Comparison of ENCODE assay signal across 20 mouse cellular contexts in the genomic region with DNA sequence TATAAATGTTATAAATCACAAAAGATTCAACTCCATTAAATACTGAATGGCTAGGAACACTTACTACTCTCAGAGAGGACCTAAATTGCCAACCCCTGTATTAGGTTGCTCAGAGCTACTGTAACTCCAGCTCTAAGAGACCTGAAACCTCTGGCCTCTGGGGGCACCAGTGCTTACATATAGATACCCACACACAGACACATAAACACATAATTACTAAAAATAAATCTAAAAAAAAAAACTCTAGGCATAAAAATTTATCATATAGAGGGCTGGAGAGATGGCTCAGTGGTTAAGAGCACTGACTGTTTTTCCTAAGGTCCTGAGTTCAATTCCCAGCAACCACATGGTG. TPM values are rescaled to one million over a fixed set of nuclear protein-coding genes. Genes with fewer than 3 reads are reported as not detected.
DNase-seq lines count a peak whose midpoint lies in the region; ATAC-seq and TF ChIP-seq lines count a peak whose summit lies in the region.
"Had no signal": no experiment of that assay in that cellular context is flagged by ENCODE, and none has a peak within 500 bp of the region (broad histone marks: within the 10 kb centered on the region; RNA-seq: fewer than 3 reads in every experiment).

No protein-coding gene starts in this region.

- no peaks in the 10 kb centered on the region for H3K36me3 ChIP-seq in hindbrain, postnatal 0 days (ENCODE audit: insufficient read depth, low read length)
- no peaks in the 10 kb centered on the region for H3K36me3 ChIP-seq in hindbrain, embryonic 16.5 days (ENCODE audit: control insufficient read depth, insufficient read depth, low read length)
- peaks cover 3% of the 10 kb centered on the region; the same call in 1 of the 2 replicates for H3K36me3 ChIP-seq in liver, embryonic 14.5 days (replicated peaks; ENCODE audit: control insufficient read depth, insufficient read depth, low read depth)
- peaks cover 21% of the 10 kb centered on the region; the same call in 1 of the 2 replicates for H3K36me3 ChIP-seq in liver, embryonic 12.5 days
- H3K36me3 ChIP-seq: embryonic facial prominence, embryonic 12.5 days; forebrain, embryonic 15.5 days; heart, embryonic 15.5 days had no signal

- H3K9me3 ChIP-seq in hindbrain, postnatal 0 days (ENCODE audit: low read length) = no peaks in the 10 kb centered on the region
- no peaks in the 10 kb centered on the region for H3K9me3 ChIP-seq in hindbrain, embryonic 16.5 days (ENCODE audit: control insufficient read depth, low read length)
- no peaks in the 10 kb centered on the region for H3K9me3 ChIP-seq in liver, embryonic 14.5 days (ENCODE audit: control insufficient read depth, low read length)
- H3K9me3 ChIP-seq in liver, embryonic 12.5 days (replicated peaks) = no peaks in the 10 kb centered on the region
- H3K9me3 ChIP-seq: embryonic facial prominence, embryonic 12.5 days; forebrain, embryonic 15.5 days; heart, embryonic 15.5 days; hindbrain, embryonic 13.5 days had no signal

- no peak overlapping the region for H3K4me3 ChIP-seq in hindbrain, postnatal 0 days (ENCODE audit: low read length)
- H3K4me3 ChIP-seq in hindbrain, embryonic 16.5 days (ENCODE audit: low read length) = no peak overlapping the region
- H3K4me3 ChIP-seq in liver, embryonic 14.5 days (ENCODE audit: insufficient read depth in 1 of 2, low read depth in 2 of 2, low read length in 2 of 2) = no peak overlapping the region
- no peak overlapping the region for H3K4me3 ChIP-seq in liver, embryonic 12.5 days
- H3K4me3 ChIP-seq: embryonic facial prominence, embryonic 12.5 days; forebrain, embryonic 15.5 days; heart, embryonic 15.5 days; hindbrain, embryonic 13.5 days had no signal

- TF ChIP-seq EP300 in liver, embryonic 14.5 days (IDR thresholded peaks at IDR 0.05; ENCODE audit: low read depth) = no peak

- ATAC-seq in hindbrain, postnatal 0 days = no peak
- ATAC-seq in hindbrain, embryonic 16.5 days = no peak
- ATAC-seq in liver, embryonic 14.5 days (ENCODE audit: insufficient read depth) = no peak
- no peak for ATAC-seq in liver, embryonic 12.5 days
- 0 out of 2 replicates have a peak, but pooled peaks have one; percentile 65 for ATAC-seq in megakaryocyte-erythroid progenitor cell, adult 5-6 weeks (replicated peaks; ENCODE audit: low FRiP score, low TSS enrichment, poor library complexity, severe bottlenecking)
- ATAC-seq: activated CD4-positive, CD25-positive, alpha-beta regulatory T cell, adult 4 months; forebrain, embryonic 15.5 days; Patski had no signal

- H3K9ac ChIP-seq in hindbrain, postnatal 0 days (replicated peaks; ENCODE audit: low read length) = no peak overlapping the region
- H3K9ac ChIP-seq in hindbrain, embryonic 16.5 days (ENCODE audit: low read depth, low read length) = no peak overlapping the region
- no peak overlapping the region for H3K9ac ChIP-seq in liver, embryonic 14.5 days (replicated peaks)
- no peak overlapping the region for H3K9ac ChIP-seq in liver, embryonic 12.5 days
- H3K9ac ChIP-seq: embryonic facial prominence, embryonic 12.5 days; forebrain, embryonic 15.5 days; heart, embryonic 15.5 days; hindbrain, embryonic 13.5 days had no signal

- 0 out of 2 replicates have a peak, but pooled peaks have one; percentile 1 for TF ChIP-seq CTCF in hindbrain, postnatal 0 days (IDR thresholded peaks at IDR 0.05; ENCODE audit: low read depth)
- TF ChIP-seq CTCF in liver, embryonic 14.5 days (IDR thresholded peaks at IDR 0.05; ENCODE audit: low read depth) = peak; percentile 10; the same call in 1 of the 2 replicates

- no peaks in the 10 kb centered on the region for H3K27me3 ChIP-seq in hindbrain, postnatal 0 days (ENCODE audit: insufficient read depth, low read length)
- no peaks in the 10 kb centered on the region for H3K27me3 ChIP-seq in hindbrain, embryonic 16.5 days (replicated peaks; ENCODE audit: control insufficient read depth, insufficient read depth, low read length)
- no peaks in the 10 kb centered on the region for H3K27me3 ChIP-seq in liver, embryonic 14.5 days (ENCODE audit: control insufficient read depth, insufficient read depth, low read length)
- no peaks in the 10 kb centered on the region for H3K27me3 ChIP-seq in liver, embryonic 12.5 days (replicated peaks)
- H3K27me3 ChIP-seq: embryonic facial prominence, embryonic 12.5 days; forebrain, embryonic 15.5 days; heart, embryonic 15.5 days; hindbrain, embryonic 13.5 days; Patski had no signal

- DNase-seq in hindbrain, postnatal 0 days (ENCODE audit: low spot score) = no peak
- DNase-seq in liver, embryonic 14.5 days (ENCODE audit: low read depth in 3 of 3, low spot score in 3 of 3) = no peak
- no peak for DNase-seq in kidney, adult 18-20 months
- DNase-seq: adrenal gland, postnatal 14 days; cerebellum, adult 11-12 months; cerebellum, adult 9-10 months; cerebellum, postnatal 25 days; gastrocnemius, postnatal 36 days; heart, adult 18-20 months; heart, postnatal 4 days had no signal

- 0 out of 2 replicates have a peak, but pooled peaks cover 8% of the 10 kb centered on the region for H3K4me1 ChIP-seq in hindbrain, postnatal 0 days (ENCODE audit: insufficient read depth, low read length)
- peaks cover 13% of the 10 kb centered on the region for H3K4me1 ChIP-seq in hindbrain, embryonic 16.5 days (ENCODE audit: control insufficient read depth, insufficient read depth, low read depth, low read length)
- peaks cover 41 to 45% of the 10 kb centered on the region in 2 experiments for H3K4me1 ChIP-seq in liver, embryonic 14.5 days (replicated peaks; ENCODE audit: control insufficient read depth in 2 of 2, insufficient read depth in 2 of 2, low read length in 1 of 2)
- peaks cover 77% of the 10 kb centered on the region for H3K4me1 ChIP-seq in liver, embryonic 12.5 days

- no peak overlapping the region for H3K27ac ChIP-seq in hindbrain, postnatal 0 days
- no peak overlapping the region for H3K27ac ChIP-seq in hindbrain, embryonic 16.5 days (ENCODE audit: low read depth, low read length)
- H3K27ac ChIP-seq in liver, embryonic 14.5 days = no peak overlapping the region
- H3K27ac ChIP-seq in liver, embryonic 12.5 days = no peak overlapping the region
- H3K27ac ChIP-seq: embryonic facial prominence, embryonic 12.5 days; forebrain, embryonic 15.5 days; heart, embryonic 15.5 days; hindbrain, embryonic 13.5 days had no signal

- H3K4me2 ChIP-seq in hindbrain, postnatal 0 days (ENCODE audit: low read depth, low read length) = no peak overlapping the region
- no peak overlapping the region for H3K4me2 ChIP-seq in hindbrain, embryonic 16.5 days (ENCODE audit: low read length)
- H3K4me2 ChIP-seq in liver, embryonic 14.5 days (ENCODE audit: low read depth) = no peak overlapping the region
- no peak overlapping the region for H3K4me2 ChIP-seq in liver, embryonic 12.5 days
- H3K4me2 ChIP-seq: embryonic facial prominence, embryonic 12.5 days; forebrain, embryonic 15.5 days; heart, embryonic 11.5 days; heart, embryonic 15.5 days; hindbrain, embryonic 13.5 days had no signal

RNA-seq across cellular contexts. Expression of gene Bcl2l1, which starts 30.8 kb away (rescaled TPM):
- total RNA-seq in hindbrain, postnatal 0 days (2014; rRNA removed) = 130 and 135 TPM in 2 replicates
- polyA plus RNA-seq in hindbrain, postnatal 0 days (2015; fragmentation: Nextera tagmentation; extraction: Ambion mirVana) = 110 and 123 TPM in 2 replicates
- 138 and 159 TPM in 2 replicates for polyA plus RNA-seq in hindbrain, embryonic 16.5 days (2015; fragmentation: Nextera tagmentation; extraction: Ambion mirVana)
- 72.2 and 81.6 TPM in 2 replicates for polyA plus RNA-seq in liver, embryonic 14.5 days (2012; rRNA removed)
- polyA plus RNA-seq in liver, embryonic 14.5 days (2014; fragmentation: Nextera tagmentation; extraction: Ambion mirVana) = 172 and 186 TPM in 2 replicates
- polyA plus RNA-seq in liver, embryonic 12.5 days (2016; fragmentation: Nextera tagmentation; extraction: Ambion mirVana) = 127 and 137 TPM in 2 replicates
- total RNA-seq in megakaryocyte-erythroid progenitor cell, adult 5-6 weeks (2014; fragmentation: Nextera tagmentation) = 5.7 and 6.7 TPM in 2 replicates
- total RNA-seq in megakaryocyte-erythroid progenitor cell, adult 5-6 weeks (2017) = 3.7 and 11.8 TPM in 2 replicates

RNA-seq across cellular contexts. Expression of gene Cox4i2, which starts 46.8 kb away (rescaled TPM):
- 2.1 and 7.1 TPM in 2 replicates for total RNA-seq in hindbrain, postnatal 0 days (2014; rRNA removed)
- 4.8 and 6.1 TPM in 2 replicates for polyA plus RNA-seq in hindbrain, postnatal 0 days (2015; fragmentation: Nextera tagmentation; extraction: Ambion mirVana)
- 6.7 and 7.0 TPM in 2 replicates for polyA plus RNA-seq in hindbrain, embryonic 16.5 days (2015; fragmentation: Nextera tagmentation; extraction: Ambion mirVana)
- 0.51 and 0.92 TPM in 2 replicates for polyA plus RNA-seq in liver, embryonic 14.5 days (2012; rRNA removed)
- polyA plus RNA-seq in liver, embryonic 14.5 days (2014; fragmentation: Nextera tagmentation; extraction: Ambion mirVana) = 0.47 and 0.51 TPM in 2 replicates
- 2.5 and 3.4 TPM in 2 replicates for polyA plus RNA-seq in liver, embryonic 12.5 days (2016; fragmentation: Nextera tagmentation; extraction: Ambion mirVana)
- not detected in 2 replicates for total RNA-seq in megakaryocyte-erythroid progenitor cell, adult 5-6 weeks (2014; fragmentation: Nextera tagmentation)
- total RNA-seq in megakaryocyte-erythroid progenitor cell, adult 5-6 weeks (2017) = not detected in 2 replicates
- polyA plus RNA-seq: activated CD4-positive, CD25-positive, alpha-beta regulatory T cell, adult 4 months had no signal

RNA-seq across cellular contexts. Expression of gene Tpx2, which starts 47.0 kb away (rescaled TPM):
- 8.1 and 15.6 TPM in 2 replicates for total RNA-seq in hindbrain, postnatal 0 days (2014; rRNA removed)
- 14.3 and 21.0 TPM in 2 replicates for polyA plus RNA-seq in hindbrain, postnatal 0 days (2015; fragmentation: Nextera tagmentation; extraction: Ambion mirVana)
- 14.8 and 19.8 TPM in 2 replicates for polyA plus RNA-seq in hindbrain, embryonic 16.5 days (2015; fragmentation: Nextera tagmentation; extraction: Ambion mirVana)
- polyA plus RNA-seq in liver, embryonic 14.5 days (2012; rRNA removed) = 25.1 and 47.1 TPM in 2 replicates
- polyA plus RNA-seq in liver, embryonic 14.5 days (2014; fragmentation: Nextera tagmentation; extraction: Ambion mirVana) = 80.9 and 82.6 TPM in 2 replicates
- polyA plus RNA-seq in liver, embryonic 12.5 days (2016; fragmentation: Nextera tagmentation; extraction: Ambion mirVana) = 88.0 and 89.9 TPM in 2 replicates
- total RNA-seq in megakaryocyte-erythroid progenitor cell, adult 5-6 weeks (2014; fragmentation: Nextera tagmentation) = 51.9 and 52.3 TPM in 2 replicates
- total RNA-seq in megakaryocyte-erythroid progenitor cell, adult 5-6 weeks (2017) = 79.0 and 103 TPM in 2 replicates
